Mouse (Mus musculus) embryo, embryonic 10.5 days (tissue): ENCODE measurements around the gene Sdr39u1.

Experiments
- DNase-seq: peaks from one replicate; pipeline ENCODE4 v3.0.0-alpha.2; 2015; ENCODE audit warnings: low spot score

Gene Sdr39u1

DNA sequence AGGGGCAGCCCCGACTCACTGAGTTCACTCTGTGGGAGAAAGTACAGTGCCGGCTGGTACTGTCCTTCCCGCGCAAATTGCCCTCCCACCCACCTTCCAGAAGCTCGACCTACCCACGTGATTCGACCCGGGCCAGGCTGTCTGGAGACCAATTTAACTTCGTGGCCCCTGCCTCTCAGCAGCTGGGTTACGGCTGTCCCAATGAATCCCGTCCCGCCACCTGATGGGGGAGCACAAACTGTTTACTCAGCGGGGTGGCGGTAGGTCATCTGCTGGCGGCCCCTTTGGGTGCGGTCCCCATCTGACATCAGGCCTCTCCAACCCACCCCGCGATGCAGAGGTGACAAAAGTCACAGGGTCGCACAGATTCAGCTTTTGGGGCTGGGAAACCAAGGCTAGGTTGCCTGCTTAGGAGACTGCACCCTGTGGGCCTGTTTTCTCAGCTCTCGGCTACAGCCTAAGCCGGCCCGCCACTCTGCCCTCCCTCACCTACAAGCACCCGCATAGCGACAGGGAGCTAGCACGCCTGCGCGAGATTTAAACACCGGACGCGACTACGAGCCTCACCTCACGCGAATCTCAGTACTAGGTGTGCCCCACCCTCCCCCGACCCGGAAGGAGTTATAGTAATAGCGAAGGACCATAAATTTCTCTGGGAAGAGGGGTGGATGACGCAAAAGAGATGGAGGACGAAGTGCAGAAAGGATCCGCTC is at the start of gene Sdr39u1:
TSS of gene Sdr39u1 (minus strand) at position 593 of the 713 bp plus-strand sequence.
- peak; percentile 92 for DNase-seq

DNA sequence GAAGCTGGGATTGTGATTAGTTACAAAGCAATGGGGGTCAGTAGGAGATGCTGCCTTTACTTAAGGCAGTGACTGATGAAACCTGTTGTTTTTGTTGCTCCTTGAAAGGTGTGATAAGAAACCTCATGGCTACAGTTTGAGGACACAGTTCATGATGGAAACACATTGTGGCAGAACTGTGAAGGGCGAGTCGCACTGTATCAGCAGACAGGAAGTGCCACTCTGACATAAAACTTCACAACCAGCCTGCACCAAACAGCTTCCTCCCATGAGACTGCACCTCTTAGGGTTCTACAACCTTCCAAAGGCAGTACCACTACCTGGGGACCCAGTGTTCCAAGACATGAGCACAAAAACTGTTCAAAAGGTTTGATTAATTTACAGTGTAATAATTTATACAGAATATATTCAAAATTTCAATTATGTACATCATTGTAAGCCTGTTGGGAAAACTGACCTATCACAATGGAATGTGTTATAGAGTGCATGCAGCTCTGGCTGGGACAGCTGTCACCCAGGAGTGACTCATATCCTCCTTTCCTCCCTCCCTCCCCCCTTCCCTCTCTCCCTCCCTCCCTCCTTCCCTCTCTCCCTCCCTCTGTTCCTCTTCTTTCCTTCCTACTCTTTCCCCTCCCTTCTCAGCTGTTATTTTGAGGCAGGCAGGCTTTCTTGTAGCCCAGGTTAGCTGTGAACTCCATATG is 46.3 kb upstream of the Sdr39u1 start:
- no peak for DNase-seq

DNA sequence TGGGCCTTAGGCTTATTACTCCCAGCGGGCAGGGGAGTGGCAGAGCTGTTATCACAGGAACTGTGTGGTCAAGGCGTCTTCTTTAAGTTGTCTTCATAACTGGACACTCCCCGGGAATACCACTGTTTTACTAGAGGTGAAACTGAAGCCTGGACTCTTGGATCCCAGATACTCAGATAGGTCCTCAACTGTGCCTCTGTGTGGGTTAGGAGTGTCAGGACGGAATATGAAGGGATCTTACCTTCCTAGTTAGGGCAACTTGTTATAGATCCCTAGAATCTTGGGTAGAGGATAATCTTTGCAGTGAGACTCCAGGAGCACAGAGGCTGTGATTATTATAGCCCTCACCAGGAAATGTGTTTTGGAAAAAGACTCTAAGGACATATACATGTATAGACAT is 44.5 kb upstream of the Sdr39u1 start, which contains the start of gene Cma1:
TSS of gene Cma1 (minus strand) at position 101 of the 400 bp plus-strand sequence.
- no peak for DNase-seq

DNA sequence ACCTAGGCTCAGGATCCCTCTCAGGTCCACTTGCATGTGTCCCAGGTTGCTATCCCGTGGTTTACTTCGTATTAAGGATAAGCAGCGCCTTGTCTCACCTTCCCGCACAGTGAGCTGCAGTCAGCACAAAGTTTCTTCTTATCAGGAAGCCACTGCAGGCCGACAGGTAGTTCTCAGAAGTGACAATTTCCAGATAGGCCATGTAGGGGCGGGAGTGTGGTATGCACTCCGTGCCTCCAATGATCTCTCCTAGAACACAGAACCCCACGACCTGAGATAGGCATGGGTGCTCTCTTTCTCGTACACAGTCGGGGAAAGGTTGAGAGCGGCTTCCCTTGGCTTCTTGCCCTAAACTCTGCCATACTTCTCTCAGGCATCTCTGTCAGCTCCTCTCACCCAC is 43.5 kb upstream of the Sdr39u1 start:
- DNase-seq, result no peak

DNA sequence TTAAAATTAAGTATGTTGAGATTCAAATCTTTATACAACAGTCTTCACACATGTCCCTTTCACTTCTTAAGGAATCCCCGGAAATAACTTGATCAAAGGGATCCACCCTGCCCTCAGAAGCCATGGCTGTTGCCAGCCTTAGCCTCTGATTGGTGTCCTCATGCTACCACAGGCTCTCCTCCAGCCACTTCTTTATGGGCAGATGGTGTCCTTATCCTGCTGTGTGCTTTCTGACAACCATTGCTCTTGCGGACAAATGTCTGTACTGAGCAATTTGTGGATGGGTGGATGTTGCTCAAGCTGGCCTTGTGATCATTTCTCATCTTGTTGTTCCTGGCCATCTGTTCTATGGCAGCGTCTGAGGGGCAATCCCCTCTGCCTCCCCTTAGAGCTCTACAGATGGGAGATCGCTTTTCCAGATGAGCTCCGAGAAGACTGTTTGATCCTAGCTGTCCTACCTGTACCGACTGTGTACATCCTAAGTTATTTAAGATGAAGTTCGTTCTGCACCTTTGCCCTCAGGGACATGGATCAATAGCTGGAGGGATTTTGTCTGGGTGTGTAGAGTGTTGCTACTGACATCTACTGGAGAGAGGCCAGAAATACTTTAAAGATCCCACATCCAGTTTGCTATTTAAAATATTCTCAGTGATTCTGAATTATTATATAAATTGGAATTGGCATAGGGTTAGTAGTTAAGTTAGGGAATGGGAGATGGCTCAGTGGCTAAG is 40.1 kb upstream of the Sdr39u1 start:
- DNase-seq, result peak; percentile 55

DNA sequence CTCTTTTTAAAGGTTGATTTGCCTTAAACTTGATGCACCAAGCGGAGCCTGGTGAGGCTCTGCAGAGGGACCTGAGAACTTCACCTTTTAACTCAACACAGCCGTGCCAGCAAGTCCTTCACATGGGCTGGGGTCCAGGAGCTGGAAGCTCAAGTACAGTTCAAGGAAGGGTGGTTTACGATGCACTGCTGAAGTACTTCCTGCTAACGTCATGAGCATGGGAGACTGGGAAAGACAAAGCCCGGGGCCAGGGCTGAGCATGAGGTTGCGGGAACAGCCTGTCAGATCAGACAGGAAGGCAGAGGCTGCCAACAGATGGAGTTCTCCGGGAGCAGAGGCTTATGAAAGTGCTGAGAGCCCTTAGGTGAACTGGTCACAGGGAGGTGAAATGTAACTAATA is 33.5 kb upstream of the Sdr39u1 start:
- DNase-seq, result peak; percentile 21

DNA sequence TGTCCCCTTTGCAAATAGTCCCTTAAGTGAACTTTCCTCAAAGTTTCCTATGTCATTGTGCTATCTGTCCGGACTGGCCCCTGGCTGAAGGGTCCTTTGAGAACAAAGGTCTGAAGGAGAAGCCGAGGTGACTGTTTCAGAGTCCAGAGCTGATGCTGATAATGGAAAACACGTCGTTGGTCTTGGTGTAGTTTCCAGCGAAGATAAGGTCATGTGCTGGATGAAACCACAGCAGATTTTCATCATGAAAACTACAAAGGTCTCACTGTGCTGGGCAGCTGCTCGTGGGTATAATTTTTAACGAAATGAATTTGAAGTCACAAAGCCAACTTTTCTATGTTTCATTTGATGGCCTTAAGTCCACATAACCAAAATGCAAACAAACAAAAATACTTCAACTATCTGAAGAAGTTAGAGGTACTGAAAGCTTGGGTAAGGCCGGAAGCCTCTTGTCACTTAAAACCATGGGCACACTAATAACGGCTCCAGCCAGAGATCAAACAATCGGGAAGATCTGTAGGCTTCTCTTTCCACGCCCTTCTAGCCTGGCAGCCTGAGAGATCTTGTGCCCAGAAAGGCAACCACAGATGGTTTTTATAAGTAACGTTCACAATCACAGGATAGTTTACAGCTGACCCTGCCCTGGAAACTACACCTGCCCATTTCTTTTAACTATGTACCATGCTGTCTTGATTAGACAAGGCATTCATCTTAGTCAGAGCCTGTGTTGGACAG is 29.3 kb upstream of the Sdr39u1 start:
- peak; percentile 34 for DNase-seq

DNA sequence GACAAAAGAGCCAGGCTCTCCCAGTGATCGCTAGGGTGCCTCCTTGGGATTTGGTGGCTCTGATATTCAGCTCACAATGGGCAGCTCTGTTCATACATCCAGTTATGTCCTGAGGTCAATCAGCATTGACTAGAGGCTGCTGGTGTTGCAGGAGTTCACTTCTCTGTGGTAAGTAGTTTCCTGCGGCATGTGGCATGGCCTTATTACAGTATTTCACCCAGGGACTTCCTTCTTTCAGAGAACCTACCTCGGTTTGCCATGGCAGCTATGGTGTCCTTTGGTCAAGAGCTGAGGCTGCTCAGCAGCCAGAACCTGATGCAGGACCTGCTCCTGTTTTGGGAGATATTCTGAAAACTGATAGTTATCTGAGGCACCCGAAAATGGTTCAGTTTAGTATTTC is 26.8 kb upstream of the Sdr39u1 start:
- no peak for DNase-seq

DNA sequence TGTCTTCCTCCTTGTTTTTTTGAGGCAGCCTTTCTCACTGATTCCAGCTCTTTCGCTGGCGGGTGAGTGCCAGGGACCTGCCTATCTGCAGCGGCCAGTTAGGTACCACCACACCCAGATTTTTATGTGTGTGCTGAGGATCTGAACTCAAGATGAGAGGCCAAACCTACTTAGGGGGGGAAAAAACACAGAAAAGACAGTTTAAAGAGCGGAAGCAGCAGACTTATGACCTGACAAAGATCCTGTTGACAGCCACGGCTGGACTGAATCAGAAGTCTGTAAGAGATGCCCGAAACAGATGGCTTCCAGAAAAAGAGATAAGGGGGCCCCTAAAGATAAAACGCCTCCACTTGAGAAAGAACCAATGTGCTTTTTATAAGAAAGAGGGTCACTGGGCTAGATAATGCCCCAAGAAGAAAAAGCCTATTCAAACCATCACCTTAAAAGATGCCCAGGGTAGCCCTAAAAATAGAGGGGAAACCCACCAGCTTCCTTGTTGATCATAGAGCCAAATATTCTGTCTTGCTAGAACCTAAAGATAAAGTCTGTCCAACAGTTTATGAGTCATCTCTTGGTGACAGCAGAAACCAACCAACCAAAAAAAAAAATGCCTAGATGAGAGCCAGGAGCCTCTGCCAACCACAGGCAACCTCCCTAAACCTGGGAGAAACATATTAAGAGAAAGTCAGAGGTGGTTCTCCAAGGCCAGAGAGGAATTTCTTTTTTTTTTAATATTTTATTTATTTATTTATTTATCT is 22.6 kb upstream of the Sdr39u1 start:
- peak; percentile 43 for DNase-seq

DNA sequence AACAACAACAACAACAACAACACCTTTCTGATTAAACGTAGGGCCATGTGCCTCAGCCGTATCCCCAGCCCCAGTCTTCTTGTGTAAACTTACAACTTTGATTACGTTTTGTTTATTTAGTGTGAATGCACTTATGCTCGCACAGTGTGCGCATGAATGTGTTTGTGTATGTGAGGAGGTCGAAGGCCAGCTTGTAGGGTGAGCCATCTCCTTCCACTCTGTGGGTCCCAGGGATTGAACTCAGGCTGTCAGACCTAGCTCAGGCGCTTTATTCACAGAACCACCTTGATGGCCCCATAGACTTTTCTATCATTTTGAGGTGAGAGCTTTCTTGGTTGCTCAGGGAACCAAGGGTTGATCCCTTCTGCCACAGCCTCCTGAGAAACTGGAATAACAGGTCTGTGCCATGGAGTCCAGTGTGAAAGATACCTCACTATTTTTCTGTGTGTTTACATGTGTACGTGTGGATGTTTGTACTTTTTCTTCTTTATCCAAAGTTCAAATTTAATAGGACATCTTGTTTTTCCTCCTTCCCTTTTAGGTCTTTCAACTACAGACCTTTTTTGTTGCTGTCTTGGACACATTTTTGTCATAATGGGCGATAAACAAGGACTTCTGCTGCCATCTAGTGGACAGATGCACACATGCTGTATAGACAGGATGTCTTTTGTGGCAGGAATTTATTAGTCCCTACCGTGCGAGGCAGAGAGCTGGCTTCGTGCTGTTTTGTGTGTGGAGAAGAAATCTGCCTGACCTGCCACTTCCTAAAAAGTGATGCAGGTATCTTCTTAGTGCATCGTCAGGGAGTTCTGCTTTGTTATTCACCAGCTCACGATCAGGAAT is 18.4 kb upstream of the Sdr39u1 start:
- DNase-seq, result peak; percentile 97

DNA sequence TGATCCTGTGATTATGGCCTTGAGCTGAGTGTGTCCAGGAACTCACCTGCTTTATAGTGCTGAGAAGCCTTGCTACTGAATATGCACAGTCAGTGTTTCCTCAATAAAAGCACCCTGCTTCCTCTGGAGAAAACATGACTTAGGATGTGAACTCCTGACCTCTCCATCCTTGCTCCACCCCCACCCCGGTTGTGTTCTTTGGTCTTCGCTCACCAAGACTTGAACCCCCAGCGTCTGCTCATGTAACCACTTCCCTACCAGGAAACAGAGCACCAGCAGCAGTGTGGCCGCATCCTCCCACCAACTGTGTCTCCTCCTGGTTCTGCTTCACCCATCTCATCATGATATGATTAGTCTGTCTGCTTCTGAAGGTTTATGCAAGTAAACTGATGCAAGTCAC is 13.3 kb upstream of the Sdr39u1 start:
- DNase-seq, result no peak

DNA sequence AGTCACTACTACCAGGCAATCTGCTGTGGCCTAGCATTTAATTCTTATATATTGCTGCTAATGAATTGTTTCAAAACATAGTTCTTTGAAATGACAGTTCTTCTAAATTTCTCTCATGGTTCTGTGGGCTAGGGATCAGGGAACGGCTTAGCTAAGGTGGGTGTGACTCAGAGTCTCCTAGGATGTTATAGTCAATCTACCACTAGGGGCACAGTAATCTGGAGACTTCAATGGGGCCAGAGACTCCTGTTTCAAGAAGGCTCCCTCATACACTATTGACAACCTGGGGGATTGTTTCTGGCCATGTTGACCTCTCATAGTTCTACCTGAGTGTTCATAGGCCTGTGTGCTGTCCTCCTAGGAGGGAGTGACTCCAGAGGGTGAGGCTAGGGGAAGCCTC is 5.4 kb upstream of the Sdr39u1 start:
- DNase-seq, result peak; percentile 29

DNA sequence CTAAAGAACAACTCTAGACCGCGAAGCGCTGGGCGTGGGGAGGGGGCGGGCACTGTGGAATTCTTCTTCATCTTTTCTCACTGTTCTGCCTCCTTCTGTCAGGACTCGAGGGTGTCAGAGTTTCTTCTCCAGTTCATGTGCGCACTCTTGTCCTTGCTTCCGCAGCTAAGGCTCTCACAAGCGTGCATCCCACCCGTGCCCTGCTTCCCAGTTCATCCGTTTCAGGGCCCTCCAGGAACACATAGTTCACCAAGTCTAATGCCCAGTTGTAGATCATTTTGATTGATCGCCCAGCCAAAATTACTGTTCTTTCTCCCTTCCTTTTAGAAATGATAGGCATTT is 292 bp upstream of the Sdr39u1 start:
- DNase-seq, result no peak

DNA sequence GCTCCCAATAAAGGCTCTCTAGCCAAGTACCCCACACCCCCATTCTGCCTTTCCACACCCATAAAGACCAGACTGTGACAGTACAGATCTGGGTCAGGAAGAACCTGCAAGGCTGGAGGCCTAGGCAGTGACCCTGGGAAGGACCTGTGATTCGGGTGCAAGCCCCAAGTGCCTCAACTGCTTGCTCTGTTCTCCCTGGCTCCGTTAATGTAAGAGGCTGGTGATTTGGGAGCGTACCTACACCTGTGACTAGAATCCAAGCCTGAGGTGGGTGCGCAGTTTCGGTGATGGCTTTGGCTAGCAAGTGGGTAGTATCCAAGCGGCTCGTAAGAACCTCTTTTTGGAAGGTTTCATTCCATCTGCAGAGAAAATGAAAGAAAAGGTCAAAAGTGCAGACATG is 1.1 kb downstream of the Sdr39u1 start:
- no peak for DNase-seq

DNA sequence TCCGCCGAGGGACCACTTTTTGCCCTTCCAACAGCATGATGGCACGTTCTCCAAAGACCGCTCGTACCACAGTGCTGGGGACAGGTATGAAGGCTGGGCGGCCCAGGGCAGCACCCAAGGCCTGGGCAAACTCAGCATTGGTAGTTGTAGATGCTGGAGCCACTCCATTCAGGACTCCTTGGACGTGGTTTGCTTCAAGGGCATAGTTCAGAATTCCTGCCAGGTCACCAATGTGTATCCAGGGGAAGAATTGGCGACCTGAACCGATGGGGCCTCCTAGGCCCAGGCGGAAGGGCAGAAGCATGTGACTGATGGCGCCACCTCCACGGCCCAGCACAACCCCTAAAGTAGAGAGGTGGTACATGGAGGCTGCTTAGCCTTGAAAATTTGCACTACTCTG is 2.4 kb downstream of the Sdr39u1 start:
- DNase-seq, result no peak

DNA sequence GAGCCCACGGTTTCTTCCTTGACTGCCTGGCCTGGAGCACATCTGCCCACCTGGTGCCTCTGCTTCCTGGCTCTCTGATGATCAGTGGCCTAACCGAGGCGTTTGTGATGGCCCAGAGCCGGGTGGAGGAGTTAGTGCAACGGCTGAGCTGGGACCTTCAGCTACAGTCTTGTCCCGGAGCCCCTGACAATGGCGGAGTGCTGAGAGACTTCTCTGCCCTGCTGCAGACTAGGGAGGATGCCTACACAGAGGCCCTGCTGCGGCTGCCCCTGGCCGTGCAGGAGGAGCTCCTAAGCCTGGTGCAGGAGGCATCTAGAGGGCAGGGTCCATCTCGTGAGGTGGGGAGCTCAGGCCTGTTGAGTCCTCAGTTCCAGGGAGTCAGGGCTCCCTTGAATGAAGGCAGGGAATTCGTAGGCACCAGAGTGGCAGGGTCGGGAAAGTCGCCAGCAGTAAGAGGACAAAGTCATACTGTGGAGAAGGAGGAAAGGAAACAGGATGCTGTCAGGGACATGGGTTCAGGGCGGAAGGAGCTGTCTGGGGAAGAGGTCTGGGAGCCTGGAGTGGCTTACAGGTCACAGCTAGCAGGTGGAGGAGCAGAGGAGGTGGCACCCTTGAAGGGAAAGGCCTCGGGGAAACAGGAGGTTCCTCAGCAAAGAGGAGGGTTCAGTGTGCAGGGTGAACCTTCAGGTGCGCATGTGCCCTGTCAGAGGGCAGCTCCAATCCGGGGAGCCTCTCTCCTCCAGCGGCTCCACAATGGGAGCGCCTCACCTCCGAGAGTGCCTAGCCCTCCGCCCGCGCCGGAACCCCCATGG is 13.3 kb downstream of the Sdr39u1 start:
- DNase-seq, result no peak

DNA sequence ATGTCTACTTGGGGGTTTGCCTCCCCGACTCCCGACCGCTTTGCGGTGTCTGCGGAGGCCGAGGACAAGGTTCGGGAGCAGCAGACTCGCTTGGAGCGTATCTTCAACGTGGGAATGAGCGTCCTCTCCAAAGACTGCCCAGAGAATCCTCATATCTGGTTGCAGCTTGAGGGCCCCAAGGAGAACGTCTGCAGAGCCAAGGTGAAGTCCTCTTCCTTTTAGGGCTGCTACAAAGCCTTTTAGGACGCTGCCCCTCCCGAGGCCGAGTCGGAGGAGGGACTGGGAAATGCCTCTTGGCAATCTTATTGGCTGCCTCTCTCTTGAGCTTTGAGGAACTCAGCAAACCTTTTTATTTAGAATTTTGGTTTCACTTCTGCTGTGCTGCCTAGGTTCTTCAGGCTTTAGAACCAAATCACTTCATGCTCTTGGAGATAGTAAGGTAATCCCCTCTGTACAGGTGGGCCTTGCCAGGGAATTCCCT is 14.3 kb downstream of the Sdr39u1 start:
- peak; percentile 38 for DNase-seq

DNA sequence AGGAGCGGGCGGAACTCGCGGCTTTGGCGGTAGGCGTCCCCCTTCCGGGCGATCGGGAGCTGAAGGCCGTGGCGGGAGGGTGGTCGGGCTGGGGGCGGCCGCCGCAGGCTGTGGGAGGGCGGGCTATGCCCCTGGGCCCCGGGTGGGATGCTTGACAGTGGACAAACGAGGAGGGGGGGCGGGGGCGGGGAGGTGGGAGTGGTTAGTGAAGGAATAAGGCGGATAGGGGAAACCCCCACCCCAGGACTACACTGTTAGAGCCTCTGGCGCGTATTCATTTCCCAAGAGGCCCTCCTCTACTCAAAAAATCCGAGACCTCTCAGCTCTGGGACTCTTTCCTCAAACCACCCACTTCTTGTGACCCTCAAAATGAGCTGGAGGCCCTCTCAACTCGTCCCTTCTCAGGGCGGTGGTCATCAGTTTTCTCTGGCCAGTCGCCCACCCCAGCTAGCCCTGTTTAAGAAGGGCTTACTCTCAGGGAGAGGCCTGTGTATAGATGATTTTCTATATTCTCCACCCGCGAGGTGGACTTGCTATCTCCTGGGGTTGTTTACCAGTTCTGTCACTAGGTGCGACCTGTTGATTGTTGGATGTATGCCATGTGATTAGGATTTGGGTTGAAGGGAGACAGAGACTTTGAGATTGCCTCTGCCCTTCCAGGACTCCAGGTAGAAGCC is 14.8 kb downstream of the Sdr39u1 start:
- DNase-seq, result no peak

DNA sequence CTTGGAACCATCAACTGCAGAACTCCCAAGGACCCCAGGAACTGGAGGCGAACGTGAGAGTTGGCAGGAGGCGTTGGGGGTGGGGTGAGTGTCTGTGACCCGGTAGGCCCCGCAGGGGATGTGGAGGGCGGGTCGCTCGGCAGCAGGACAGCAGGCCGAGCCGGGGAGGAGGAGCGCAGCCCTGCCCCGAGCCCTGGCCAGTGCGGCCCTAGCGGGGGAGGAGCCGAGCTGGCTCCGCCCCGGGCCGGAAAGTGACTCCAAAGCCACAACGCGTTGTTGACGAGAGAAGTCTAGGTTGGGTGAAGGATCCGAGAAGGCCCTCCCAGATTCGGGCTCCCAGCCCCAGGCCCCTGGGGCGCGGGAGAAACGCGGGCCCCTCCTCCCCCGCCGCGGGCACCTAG is 15.4 kb downstream of the Sdr39u1 start, which contains the start of gene Khnyn:
TSS of gene Khnyn (plus strand) at position 235 of the 401 bp plus-strand sequence.
- peak; percentile 95 for DNase-seq
